Mouse (Mus musculus): ENCODE data around the gene Trpm1. TPM values are rescaled to one million over a fixed set of nuclear protein-coding genes. Genes with fewer than 3 reads are reported as not detected.
A peak's percentile ranks its signal among the peaks of the same experiment; 100 is the strongest.

The Trpm1 gene
- polyA plus RNA-seq, 1 experiment from 2014 or later: 16.1 TPM

GRCm38 (mm10) chr7:64179310-64179709 is 25.7 kb downstream of the Trpm1 start:
- H3K27me3 ChIP-seq (ENCODE audit: control insufficient read depth, insufficient read depth, low read length): no peaks in the 10 kb centered on the region
- 87% methylated on average over 4 of the region's 4 CpGs for WGBS
- H3K4me3 ChIP-seq (ENCODE audit: low read depth, low read length): no peak overlapping the region
- no peaks in the 10 kb centered on the region for H3K9me3 ChIP-seq (replicated peaks; ENCODE audit: control insufficient read depth, low read length)
- DNase-seq (ENCODE audit: low spot score) (no peak), ATAC-seq (replicated peaks; ENCODE audit: insufficient number of reproducible peaks, low FRiP score, low TSS enrichment, low read depth) (no peak)
- H3K36me3 ChIP-seq (replicated peaks; ENCODE audit: control insufficient read depth, insufficient read depth, low read depth, low read length): no peaks in the 10 kb centered on the region
- H3K4me2 ChIP-seq (ENCODE audit: low read depth, low read length): no peak overlapping the region
- no peak overlapping the region for H3K9ac ChIP-seq (replicated peaks; ENCODE audit: low read length)
- no peak overlapping the region for H3K27ac ChIP-seq (replicated peaks; ENCODE audit: low read depth, low read length)
- no peaks in the 10 kb centered on the region for H3K4me1 ChIP-seq (ENCODE audit: control insufficient read depth, insufficient read depth, low read length)

GRCm38 (mm10) chr7:64185203-64185931 is 31.7 kb downstream of the Trpm1 start:
- no peak overlapping the region for H3K4me3 ChIP-seq (ENCODE audit: low read depth, low read length)
- DNase-seq (ENCODE audit: low spot score) (peak; percentile 69), ATAC-seq (replicated peaks; ENCODE audit: insufficient number of reproducible peaks, low FRiP score, low TSS enrichment, low read depth) (peak; percentile 95)
- 23% methylated on average over 10 of the region's 10 CpGs for WGBS
- no peak overlapping the region for H3K4me2 ChIP-seq (ENCODE audit: low read depth, low read length)
- no peak overlapping the region for H3K9ac ChIP-seq (replicated peaks; ENCODE audit: low read length)
- no peaks in the 10 kb centered on the region for H3K4me1 ChIP-seq (ENCODE audit: control insufficient read depth, insufficient read depth, low read length)
- H3K27me3 ChIP-seq (ENCODE audit: control insufficient read depth, insufficient read depth, low read length): no peaks in the 10 kb centered on the region
- H3K27ac ChIP-seq (replicated peaks; ENCODE audit: low read depth, low read length): no peak overlapping the region
- no peaks in the 10 kb centered on the region for H3K36me3 ChIP-seq (replicated peaks; ENCODE audit: control insufficient read depth, insufficient read depth, low read depth, low read length)
- no peaks in the 10 kb centered on the region for H3K9me3 ChIP-seq (replicated peaks; ENCODE audit: control insufficient read depth, low read length)

GRCm38 (mm10) chr7:64185932-64186312 is 32.3 kb downstream of the Trpm1 start:
- H3K27ac ChIP-seq (replicated peaks; ENCODE audit: low read depth, low read length): no peak overlapping the region
- no peaks in the 10 kb centered on the region for H3K4me1 ChIP-seq (ENCODE audit: control insufficient read depth, insufficient read depth, low read length)
- H3K9ac ChIP-seq (replicated peaks; ENCODE audit: low read length): no peak overlapping the region
- ATAC-seq (replicated peaks; ENCODE audit: insufficient number of reproducible peaks, low FRiP score, low TSS enrichment, low read depth) (no peak), DNase-seq (ENCODE audit: low spot score) (no peak)
- H3K36me3 ChIP-seq (replicated peaks; ENCODE audit: control insufficient read depth, insufficient read depth, low read depth, low read length): no peaks in the 10 kb centered on the region
- no peak overlapping the region for H3K4me2 ChIP-seq (ENCODE audit: low read depth, low read length)
- no peaks in the 10 kb centered on the region for H3K9me3 ChIP-seq (replicated peaks; ENCODE audit: control insufficient read depth, low read length)
- WGBS: 80% methylated on average over 3 of the region's 3 CpGs
- no peaks in the 10 kb centered on the region for H3K27me3 ChIP-seq (ENCODE audit: control insufficient read depth, insufficient read depth, low read length)
- no peak overlapping the region for H3K4me3 ChIP-seq (ENCODE audit: low read depth, low read length)

GRCm38 (mm10) chr7:64192261-64192943 is 38.8 kb downstream of the Trpm1 start:
- Histone ChIP-seq H3K4me3 (ENCODE audit: low read depth, low read length) (no peak overlapping the region), H3K36me3 (replicated peaks; ENCODE audit: control insufficient read depth, insufficient read depth, low read depth, low read length) (no peaks in the 10 kb centered on the region), H3K4me1 (ENCODE audit: control insufficient read depth, insufficient read depth, low read length) (no peaks in the 10 kb centered on the region), H3K9ac (replicated peaks; ENCODE audit: low read length) (no peak overlapping the region), H3K9me3 (replicated peaks; ENCODE audit: control insufficient read depth, low read length) (no peaks in the 10 kb centered on the region), H3K4me2 (ENCODE audit: low read depth, low read length) (no peak overlapping the region), H3K27me3 (ENCODE audit: control insufficient read depth, insufficient read depth, low read length) (no peaks in the 10 kb centered on the region), H3K27ac (replicated peaks; ENCODE audit: low read depth, low read length) (no peak overlapping the region)
- 61% methylated on average over 14 of the region's 14 CpGs for WGBS
- DNase-seq (ENCODE audit: low spot score): no peak
- no peak for ATAC-seq (replicated peaks; ENCODE audit: insufficient number of reproducible peaks, low FRiP score, low TSS enrichment, low read depth)

GRCm38 (mm10) chr7:64193476-64193875 is 39.8 kb downstream of the Trpm1 start:
- 42% methylated on average over 5 of the region's 5 CpGs for WGBS
- ATAC-seq (replicated peaks; ENCODE audit: insufficient number of reproducible peaks, low FRiP score, low TSS enrichment, low read depth): no peak
- Histone ChIP-seq H3K4me2 (ENCODE audit: low read depth, low read length) (no peak overlapping the region), H3K27me3 (ENCODE audit: control insufficient read depth, insufficient read depth, low read length) (no peaks in the 10 kb centered on the region), H3K9me3 (replicated peaks; ENCODE audit: control insufficient read depth, low read length) (no peaks in the 10 kb centered on the region), H3K27ac (replicated peaks; ENCODE audit: low read depth, low read length) (no peak overlapping the region), H3K36me3 (replicated peaks; ENCODE audit: control insufficient read depth, insufficient read depth, low read depth, low read length) (no peaks in the 10 kb centered on the region), H3K4me3 (ENCODE audit: low read depth, low read length) (no peak overlapping the region), H3K9ac (replicated peaks; ENCODE audit: low read length) (no peak overlapping the region), H3K4me1 (ENCODE audit: control insufficient read depth, insufficient read depth, low read length) (no peaks in the 10 kb centered on the region)
- DNase-seq (ENCODE audit: low spot score): no peak

GRCm38 (mm10) chr7:64196114-64196513 is 42.5 kb downstream of the Trpm1 start:
- WGBS: 69% methylated on average over 3 of the region's 3 CpGs
- no peaks in the 10 kb centered on the region for H3K36me3 ChIP-seq (replicated peaks; ENCODE audit: control insufficient read depth, insufficient read depth, low read depth, low read length)
- no peak overlapping the region for H3K9ac ChIP-seq (replicated peaks; ENCODE audit: low read length)
- no peaks in the 10 kb centered on the region for H3K9me3 ChIP-seq (replicated peaks; ENCODE audit: control insufficient read depth, low read length)
- no peaks in the 10 kb centered on the region for H3K4me1 ChIP-seq (ENCODE audit: control insufficient read depth, insufficient read depth, low read length)
- no peak overlapping the region for H3K4me3 ChIP-seq (ENCODE audit: low read depth, low read length)
- H3K27me3 ChIP-seq (ENCODE audit: control insufficient read depth, insufficient read depth, low read length): no peaks in the 10 kb centered on the region
- H3K4me2 ChIP-seq (ENCODE audit: low read depth, low read length): no peak overlapping the region
- DNase-seq (ENCODE audit: low spot score): no peak
- ATAC-seq (replicated peaks; ENCODE audit: insufficient number of reproducible peaks, low FRiP score, low TSS enrichment, low read depth): no peak
- H3K27ac ChIP-seq (replicated peaks; ENCODE audit: low read depth, low read length): no peak overlapping the region

- Histone ChIP-seq H3K36me3 (replicated peaks; ENCODE audit: control insufficient read depth, insufficient read depth, low read depth, low read length) (no peaks in the 10 kb centered on the region), H3K9ac (replicated peaks; ENCODE audit: low read length) (no peak overlapping the region), H3K27me3 (ENCODE audit: control insufficient read depth, insufficient read depth, low read length) (no peaks in the 10 kb centered on the region), H3K9me3 (replicated peaks; ENCODE audit: control insufficient read depth, low read length) (no peaks in the 10 kb centered on the region), H3K4me2 (ENCODE audit: low read depth, low read length) (no peak overlapping the region), H3K4me1 (ENCODE audit: control insufficient read depth, insufficient read depth, low read length) (no peaks in the 10 kb centered on the region), H3K4me3 (ENCODE audit: low read depth, low read length) (no peak overlapping the region), H3K27ac (replicated peaks; ENCODE audit: low read depth, low read length) (no peak overlapping the region)
- 42% methylated on average over 5 of the region's 5 CpGs for WGBS
- DNase-seq (ENCODE audit: low spot score) (peak; percentile 44), ATAC-seq (replicated peaks; ENCODE audit: insufficient number of reproducible peaks, low FRiP score, low TSS enrichment, low read depth) (no peak)
Measured at GRCm38 (mm10) chr7:64208700-64209099, 55.1 kb downstream of the Trpm1 start.

GRCm38 (mm10) chr7:64212870-64213269 is 59.2 kb downstream of the Trpm1 start:
- no peak overlapping the region for H3K4me2 ChIP-seq (ENCODE audit: low read depth, low read length)

More at GRCm38 (mm10) chr7:64212870-64213269, 59.2 kb downstream of the Trpm1 start:
- Histone ChIP-seq H3K9me3 (replicated peaks; ENCODE audit: control insufficient read depth, low read length) (no peaks in the 10 kb centered on the region), H3K4me3 (ENCODE audit: low read depth, low read length) (no peak overlapping the region), H3K27ac (replicated peaks; ENCODE audit: low read depth, low read length) (no peak overlapping the region), H3K36me3 (replicated peaks; ENCODE audit: control insufficient read depth, insufficient read depth, low read depth, low read length) (no peaks in the 10 kb centered on the region), H3K27me3 (ENCODE audit: control insufficient read depth, insufficient read depth, low read length) (no peaks in the 10 kb centered on the region), H3K9ac (replicated peaks; ENCODE audit: low read length) (no peak overlapping the region), H3K4me1 (ENCODE audit: control insufficient read depth, insufficient read depth, low read length) (no peaks in the 10 kb centered on the region)
- WGBS: 92% methylated on average over 4 of the region's 4 CpGs
- ATAC-seq (replicated peaks; ENCODE audit: insufficient number of reproducible peaks, low FRiP score, low TSS enrichment, low read depth) (no peak), DNase-seq (ENCODE audit: low spot score) (no peak)
